Mouse (Mus musculus): Measurements from ENCODE around the gene Prkd3.

DNA sequence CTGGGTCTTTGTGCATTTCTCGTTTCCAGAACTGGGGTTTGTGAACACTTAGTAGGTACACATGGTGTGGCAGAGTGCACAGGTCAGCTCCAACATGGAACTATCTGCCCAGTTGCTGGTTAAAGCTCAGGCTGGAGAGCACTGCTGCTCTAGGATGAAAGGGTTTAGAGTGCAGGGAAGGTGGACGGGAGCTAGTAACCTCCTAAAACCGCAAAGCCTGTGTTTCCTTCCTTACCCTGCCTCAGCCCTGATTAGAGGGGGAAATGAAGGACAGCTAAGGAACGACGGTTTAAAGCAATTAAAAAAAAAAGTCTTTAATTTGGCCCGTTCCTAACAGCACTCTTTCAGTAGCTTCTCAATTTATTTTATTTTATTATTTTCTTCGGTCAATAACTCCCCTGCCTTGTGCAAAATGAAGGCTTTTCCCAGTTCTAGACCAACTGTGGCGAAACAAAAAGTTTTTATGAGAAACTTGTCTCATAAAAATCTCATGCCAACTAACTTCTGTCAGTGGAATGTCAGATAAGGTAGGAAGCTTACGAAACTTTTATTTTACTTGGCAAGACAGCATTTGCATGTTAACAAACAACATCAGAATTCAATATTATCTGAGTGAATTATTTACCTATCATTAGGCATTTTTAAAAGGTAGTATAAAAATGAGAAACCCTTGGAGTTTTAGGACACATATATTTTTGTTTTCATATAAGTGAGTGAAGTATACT lies 28.2 kb downstream of the Prkd3 start:
- TF ChIP-seq NANOG (IDR thresholded peaks at IDR 0.05; ENCODE audit: borderline replicate concordance, low read length) (no peak), CTCF (conservative IDR thresholded peaks at IDR 0.05; ENCODE audit: low read length) (no peak), POU5F1 (IDR thresholded peaks at IDR 0.05; ENCODE audit: borderline replicate concordance, low read length) (no peak)

Data from E14TG2a.4 (cell line).